Mouse (Mus musculus) heart, embryonic 15.5 days (tissue): ENCODE results near the gene Iqcn. TPM values are rescaled to one million over a fixed set of nuclear protein-coding genes. Genes with fewer than 3 reads are reported as not detected.

Source experiments
- ATAC-seq: fragments of 200-750 bp; cut with Nextera tagmentation; replicated peaks from 2 replicates; pipeline ENCODE4 v1.8.0; 2017; ENCODE audit warnings: low read depth, moderate TSS enrichment; ENCODE audit not compliant: insufficient number of reproducible peaks, insufficient read depth, low FRiP score
- H3K27ac ChIP-seq: fragments of 300-500 bp; sonication (generic); 2 replicates; pipeline ENCODE4 v1.5.1; 2015; ENCODE audit warnings: mild to moderate bottlenecking, inconsistent platforms
- H3K27me3 ChIP-seq: fragments of 300-500 bp; sonication (generic); 2 replicates; pipeline ENCODE4 v1.6.1; 2015; ENCODE audit warnings: inconsistent platforms
- H3K36me3 ChIP-seq: fragments of 300-500 bp; sonication (generic); 2 replicates; pipeline ENCODE4 v1.6.1; 2015; ENCODE audit warnings: mild to moderate bottlenecking, inconsistent platforms
- H3K4me1 ChIP-seq: fragments of 300-500 bp; sonication (generic); replicated peaks from 2 replicates; pipeline ENCODE4 v1.6.1; 2015; ENCODE audit warnings: inconsistent platforms
- H3K4me2 ChIP-seq: fragments of 300-500 bp; sonication (generic); 2 replicates; pipeline ENCODE4 v1.6.1; 2015; ENCODE audit warnings: inconsistent platforms, mild to moderate bottlenecking, moderate library complexity
- H3K4me3 ChIP-seq: fragments of 300-500 bp; sonication (generic); 2 replicates; pipeline ENCODE4 v1.5.1; 2015; ENCODE audit warnings: mild to moderate bottlenecking, inconsistent platforms
- H3K9ac ChIP-seq: fragments of 300-500 bp; sonication (generic); 2 replicates; pipeline ENCODE4 v1.6.1; 2015; ENCODE audit warnings: mild to moderate bottlenecking, inconsistent platforms
- H3K9me3 ChIP-seq: fragments of 300-500 bp; sonication (generic); replicated peaks from 2 replicates; pipeline ENCODE4 v1.6.1; 2016; ENCODE audit warnings: inconsistent platforms
- WGBS: fragments of 180-500 bp; shearing (Covaris S2); methylation state at CpG from one replicate; pipeline ENCODE4 v1.1.7; 2015; ENCODE audit warnings: mixed read lengths; 5-methylcytosine and 5-hydroxymethylcytosine counted together
- polyA plus RNA-seq: library from polyadenylated mRNA; unstranded; fragments of >200 nt; fragmentation: Nextera tagmentation; extraction: Ambion mirVana; gene quantifications from 2 replicates; pipeline ENCODE4 v1.2.1, GENCODE M21; 2015

Gene Iqcn
- polyA plus RNA-seq, 1 experiment from 2014 or later, result 0.04 TPM

GRCm38 (mm10) chr8:70695318-70696018, 7.8 kb upstream of the Iqcn start:
- Histone ChIP-seq H3K9ac (peak overlapping the region; percentile 24; the same call in 1 of the 2 replicates), H3K27me3 (no peaks in the 10 kb centered on the region), H3K36me3 (no peaks in the 10 kb centered on the region), H3K9me3 (no peaks in the 10 kb centered on the region), H3K4me1 (peaks cover 51% of the 10 kb centered on the region), H3K4me3 (no peak overlapping the region), H3K27ac (peak overlapping the region; percentile 98), H3K4me2 (peak overlapping the region; percentile 55)
- no peak for ATAC-seq
- whole genome bisulfite sequencing, result 35% methylated on average over 32 of the region's 32 CpGs

- peak overlapping the region; percentile 64 for H3K9ac ChIP-seq
- H3K27ac ChIP-seq, result peak overlapping the region; percentile 98
- 3% methylated on average over 31 of the region's 31 CpGs for WGBS
- H3K9me3 ChIP-seq, result no peaks in the 10 kb centered on the region
- peak overlapping the region; percentile 55 for H3K4me2 ChIP-seq
- peak; percentile 8; the same call in 1 of the 2 replicates for ATAC-seq
- H3K27me3 ChIP-seq, result no peaks in the 10 kb centered on the region
- H3K4me1 ChIP-seq, result peaks cover 56% of the 10 kb centered on the region
- H3K4me3 ChIP-seq, result peak overlapping the region; percentile 31
- no peaks in the 10 kb centered on the region; the same call in 1 of the 2 replicates for H3K36me3 ChIP-seq
Observed at GRCm38 (mm10) chr8:70696019-70696885, 7.0 kb upstream of the Iqcn start.

GRCm38 (mm10) chr8:70696946-70697345, 6.3 kb upstream of the Iqcn start:
- Histone ChIP-seq H3K4me3 (peak overlapping the region; percentile 31), H3K36me3 (no peaks in the 10 kb centered on the region; the same call in 1 of the 2 replicates), H3K27ac (peak overlapping the region; percentile 98), H3K27me3 (no peaks in the 10 kb centered on the region), H3K4me2 (peak overlapping the region; percentile 55), H3K9me3 (no peaks in the 10 kb centered on the region), H3K9ac (peak overlapping the region; percentile 64), H3K4me1 (peaks cover 56% of the 10 kb centered on the region)
- WGBS, result 41% methylated on average over 4 of the region's 4 CpGs
- no peak for ATAC-seq

- H3K27ac ChIP-seq, result peak overlapping the region; percentile 98
- no peak for ATAC-seq
- peak overlapping the region; percentile 77 for H3K4me2 ChIP-seq
- 67% methylated on average over 12 of the region's 12 CpGs for WGBS
- H3K27me3 ChIP-seq, result no peaks in the 10 kb centered on the region
- no peaks in the 10 kb centered on the region for H3K9me3 ChIP-seq
- peak overlapping the region; percentile 64 for H3K9ac ChIP-seq
- peaks cover 58% of the 10 kb centered on the region for H3K4me1 ChIP-seq
- H3K4me3 ChIP-seq, result peak overlapping the region; percentile 87
- H3K36me3 ChIP-seq, result no peaks in the 10 kb centered on the region; the same call in 1 of the 2 replicates
Observed at GRCm38 (mm10) chr8:70697366-70698250, 5.6 kb upstream of the Iqcn start.

- H3K27ac ChIP-seq, result peak within 1 kb of the TSS; percentile 98
- ATAC-seq, result peak; percentile 90
- no peaks in the 10 kb centered on the region for H3K9me3 ChIP-seq
- H3K4me1 ChIP-seq, result peaks cover 62% of the 10 kb centered on the region
- under 1% methylated on average over 63 of the region's 69 CpGs for WGBS
- H3K27me3 ChIP-seq, result no peaks in the 10 kb centered on the region
- peak within 1 kb of the TSS; percentile 96 for H3K9ac ChIP-seq
- H3K36me3 ChIP-seq, result no peaks in the 10 kb centered on the region; the same call in 1 of the 2 replicates
- H3K4me3 ChIP-seq, result peak within 1 kb of the TSS; percentile 87
- H3K4me2 ChIP-seq, result peak within 1 kb of the TSS; percentile 77
Observed at GRCm38 (mm10) chr8:70698310-70699109, 4.7 kb upstream of the Iqcn start, which contains the start of gene Jund. Jund (plus strand) TSS chr8:70698949.

GRCm38 (mm10) chr8:70699116-70699833, 4.0 kb upstream of the Iqcn start:
- peak; percentile 4; the same call in 1 of the 2 replicates for ATAC-seq
- Histone ChIP-seq H3K4me1 (peaks cover 58% of the 10 kb centered on the region), H3K4me2 (peak overlapping the region; percentile 77), H3K9me3 (no peaks in the 10 kb centered on the region), H3K9ac (peak overlapping the region; percentile 96), H3K27ac (peak overlapping the region; percentile 98), H3K36me3 (no peaks in the 10 kb centered on the region; the same call in 1 of the 2 replicates), H3K4me3 (peak overlapping the region; percentile 87), H3K27me3 (no peaks in the 10 kb centered on the region)
- under 1% methylated on average over 86 of the region's 89 CpGs for WGBS

- Histone ChIP-seq H3K36me3 (no peaks in the 10 kb centered on the region; the same call in 1 of the 2 replicates), H3K9ac (peak overlapping the region; percentile 96), H3K4me1 (peaks cover 58% of the 10 kb centered on the region), H3K27ac (peak overlapping the region; percentile 98), H3K9me3 (no peaks in the 10 kb centered on the region), H3K27me3 (no peaks in the 10 kb centered on the region), H3K4me2 (peak overlapping the region; percentile 77), H3K4me3 (peak overlapping the region; percentile 87)
- under 1% methylated on average over 59 of the region's 59 CpGs for WGBS
- ATAC-seq, result no peak
Observed at GRCm38 (mm10) chr8:70699834-70700554, 3.3 kb upstream of the Iqcn start.

- H3K27me3 ChIP-seq, result no peaks in the 10 kb centered on the region
- peak overlapping the region; percentile 87 for H3K4me3 ChIP-seq
- peak overlapping the region; percentile 98 for H3K27ac ChIP-seq
- H3K9ac ChIP-seq, result peak overlapping the region; percentile 96
- H3K4me1 ChIP-seq, result peaks cover 52% of the 10 kb centered on the region
- H3K9me3 ChIP-seq, result no peaks in the 10 kb centered on the region
- no peak for ATAC-seq
- H3K4me2 ChIP-seq, result peak overlapping the region; percentile 77
- WGBS, result under 1% methylated on average over 19 of the region's 20 CpGs
- no peaks in the 10 kb centered on the region; the same call in 1 of the 2 replicates for H3K36me3 ChIP-seq
Observed at GRCm38 (mm10) chr8:70700555-70700922, 2.7 kb upstream of the Iqcn start.
